Mouse (Mus musculus) frontal cortex, adult (tissue): ENCODE measurements around the gene Map4k4.

ENCODE experiments used
- ATAC-seq: cut with Nextera tagmentation; 2 replicates; pipeline ENCODE4 v1.9.2; 2017; ENCODE audit warnings: mild to moderate bottlenecking, moderate library complexity, mixed read lengths; ENCODE audit not compliant: low TSS enrichment

Map4k4 gene

GRCm38 (mm10) chr1:39936332-39936802 lies 35.7 kb downstream of the Map4k4 start:
- ATAC-seq: peak; percentile 68

GRCm38 (mm10) chr1:39936934-39937333 lies 36.2 kb downstream of the Map4k4 start:
- 0 out of 2 replicates have a peak, but pooled peaks have one; percentile 15 for ATAC-seq

GRCm38 (mm10) chr1:39937609-39938008 lies 36.9 kb downstream of the Map4k4 start:
- no peak for ATAC-seq

GRCm38 (mm10) chr1:39939401-39939800 lies 38.7 kb downstream of the Map4k4 start:
- ATAC-seq: peak; percentile 21; the same call in 1 of the 2 replicates

GRCm38 (mm10) chr1:39940342-39940741 lies 39.6 kb downstream of the Map4k4 start:
- no peak for ATAC-seq

- 0 out of 2 replicates have a peak, but pooled peaks have one; percentile 7 for ATAC-seq
Observed at GRCm38 (mm10) chr1:39941237-39942179, 40.8 kb downstream of the Map4k4 start.

- ATAC-seq: peak; percentile 68
Observed at GRCm38 (mm10) chr1:39942935-39943334, 42.2 kb downstream of the Map4k4 start.

- no peak for ATAC-seq
Observed at GRCm38 (mm10) chr1:39944306-39944971, 43.7 kb downstream of the Map4k4 start.

- ATAC-seq: no peak
Observed at GRCm38 (mm10) chr1:39944972-39945323, 44.2 kb downstream of the Map4k4 start.

GRCm38 (mm10) chr1:39946391-39946790 lies 45.7 kb downstream of the Map4k4 start:
- ATAC-seq: peak; percentile 14; the same call in 1 of the 2 replicates

- ATAC-seq: peak; percentile 5; the same call in 1 of the 2 replicates
Observed at GRCm38 (mm10) chr1:39947179-39947578, 46.5 kb downstream of the Map4k4 start.

GRCm38 (mm10) chr1:39947701-39948359 lies 47.1 kb downstream of the Map4k4 start:
- peak; percentile 35 for ATAC-seq

- ATAC-seq: 0 out of 2 replicates have a peak, but pooled peaks have one; percentile 24
Observed at GRCm38 (mm10) chr1:39949205-39949604, 48.5 kb downstream of the Map4k4 start.

GRCm38 (mm10) chr1:39949790-39950462 lies 49.2 kb downstream of the Map4k4 start:
- no peak for ATAC-seq

- no peak for ATAC-seq
Observed at GRCm38 (mm10) chr1:39950590-39950989, 49.9 kb downstream of the Map4k4 start.

GRCm38 (mm10) chr1:39954652-39955051 lies 53.9 kb downstream of the Map4k4 start:
- ATAC-seq: no peak

- no peak for ATAC-seq
Observed at GRCm38 (mm10) chr1:39956712-39957111, 56.0 kb downstream of the Map4k4 start.

- ATAC-seq: no peak
Observed at GRCm38 (mm10) chr1:39957981-39958380, 57.3 kb downstream of the Map4k4 start.

GRCm38 (mm10) chr1:39960623-39961022 lies 59.9 kb downstream of the Map4k4 start:
- ATAC-seq: no peak

GRCm38 (mm10) chr1:39961113-39961512 lies 60.4 kb downstream of the Map4k4 start:
- no peak for ATAC-seq

GRCm38 (mm10) chr1:39962321-39962720 lies 61.6 kb downstream of the Map4k4 start:
- ATAC-seq: no peak
